Mouse (Mus musculus): ENCODE measurements around the gene Desi1. TPM values are rescaled to one million over a fixed set of nuclear protein-coding genes. Genes with fewer than 3 reads are reported as not detected.

The Desi1 gene
- 118 TPM for polyA plus RNA-seq (2015; fragmentation: Illumina TruSeq; extraction: RNeasy Lipid Tissue Mini Kit (QIAGEN cat#74804); ENCODE audit: low read depth, low replicate concordance)

DNA sequence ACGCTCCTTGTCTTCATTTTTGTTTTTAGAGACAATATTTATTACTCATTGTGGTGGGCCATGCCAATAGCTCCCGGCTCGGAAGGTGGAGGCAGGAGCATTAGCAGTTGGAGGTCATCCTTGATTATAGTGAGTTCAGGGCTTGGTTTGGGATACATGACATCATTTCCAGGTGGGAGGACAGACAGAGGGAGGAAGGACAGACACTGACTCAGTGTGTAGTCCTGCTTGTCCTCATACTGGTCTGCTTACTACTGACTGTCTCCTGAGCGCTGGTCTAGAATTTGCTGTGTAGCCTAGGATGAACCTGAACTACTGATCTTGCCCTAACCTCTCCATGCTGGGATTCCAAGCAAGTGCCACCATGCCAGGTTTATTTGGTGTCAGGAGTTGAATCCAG lies at the start of gene Desi1:
Desi1 (minus strand) TSS at position 101 of the 400 bp plus-strand sequence.

DNA sequence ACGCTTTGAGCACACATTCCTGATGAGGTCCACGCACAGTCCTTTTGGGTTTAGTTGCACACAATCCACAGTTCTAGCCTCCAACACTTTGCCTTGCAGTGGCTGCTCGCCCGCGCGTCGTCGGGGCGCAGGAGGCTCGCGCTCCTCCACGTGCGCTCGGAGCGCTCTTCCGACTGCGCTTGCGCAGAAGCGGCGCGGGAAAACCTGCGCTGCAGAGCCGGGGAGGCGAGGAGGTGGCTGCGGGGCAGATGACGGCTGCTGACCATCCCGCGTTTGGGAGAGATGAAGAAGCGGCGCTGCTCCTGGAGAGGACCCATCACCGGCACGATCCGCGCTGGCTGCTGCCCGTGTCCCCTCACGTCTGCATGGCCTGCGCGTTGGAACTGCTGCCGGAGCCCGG lies 36.2 kb upstream of the Desi1 start, which contains the start of gene Mei1:
Mei1 (plus strand) TSS at position 99 of the 400 bp plus-strand sequence.

DNA sequence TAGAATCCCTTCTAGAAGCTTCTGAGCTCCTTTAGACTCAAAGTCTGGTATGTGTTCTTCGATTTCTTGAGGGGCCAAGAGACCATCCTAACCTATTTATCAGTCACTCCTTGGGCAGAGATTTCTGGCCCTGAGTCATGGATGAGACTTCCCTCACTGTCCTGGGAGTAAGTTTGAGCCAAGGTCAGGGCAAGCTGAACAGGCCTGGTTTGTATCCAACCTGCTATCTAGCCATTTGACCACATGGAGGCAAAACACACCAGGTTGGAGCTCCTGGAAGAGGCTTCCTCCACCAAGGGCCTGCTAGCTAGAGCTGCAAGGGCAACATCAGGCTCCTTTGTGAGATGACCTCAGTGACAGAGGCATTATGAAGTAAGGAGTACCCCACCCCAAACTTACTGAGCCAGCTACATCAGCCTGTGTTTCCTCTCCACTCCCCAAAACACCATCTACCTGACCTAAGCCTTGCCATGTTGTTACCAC lies 25.1 kb upstream of the Desi1 start, which contains the start of gene 4930407I10Rik:
4930407I10Rik (plus strand) TSS at position 433 of the 483 bp plus-strand sequence.

DNA sequence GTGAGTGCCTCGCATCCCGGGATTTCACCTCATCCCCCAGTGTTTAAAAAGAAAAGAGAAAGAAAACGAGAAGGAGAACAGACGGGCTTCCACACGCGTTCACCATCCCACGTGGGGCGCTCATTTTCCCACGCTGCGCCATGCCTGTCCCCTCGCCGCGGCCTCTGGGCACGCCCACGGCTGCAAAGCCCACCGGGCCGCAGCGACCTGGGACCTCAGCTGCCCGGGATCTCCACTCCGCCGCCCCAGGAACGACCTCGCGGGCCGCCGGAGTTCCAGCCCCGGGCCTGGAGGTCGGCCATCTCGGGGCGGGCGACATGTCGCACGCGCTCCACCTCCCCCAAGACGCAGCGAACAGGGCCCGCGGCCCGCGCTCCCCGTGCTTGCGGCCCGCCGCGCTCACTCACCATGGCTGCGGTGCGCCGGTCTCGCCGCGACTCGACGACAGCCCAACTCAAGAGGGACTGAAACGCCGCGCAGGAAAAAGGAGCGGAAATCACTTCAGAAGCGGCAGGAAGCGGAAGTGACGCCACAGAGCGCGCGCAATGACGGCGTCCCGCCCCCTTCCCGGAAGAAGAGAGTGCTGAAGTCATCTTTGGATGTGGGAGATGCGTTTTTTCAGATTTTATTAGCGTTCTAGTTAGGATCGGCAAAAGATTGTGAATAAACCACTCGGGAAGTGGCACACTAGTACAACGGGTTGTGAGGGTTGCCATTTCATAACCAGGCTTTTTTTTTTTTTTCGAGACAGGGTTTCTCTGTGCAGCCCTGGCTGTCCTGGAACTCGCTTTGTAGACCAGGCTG lies 13.6 kb upstream of the Desi1 start, which contains the start of gene Snu13:
Snu13 (minus strand) TSS at position 519 of the 804 bp plus-strand sequence.

DNA sequence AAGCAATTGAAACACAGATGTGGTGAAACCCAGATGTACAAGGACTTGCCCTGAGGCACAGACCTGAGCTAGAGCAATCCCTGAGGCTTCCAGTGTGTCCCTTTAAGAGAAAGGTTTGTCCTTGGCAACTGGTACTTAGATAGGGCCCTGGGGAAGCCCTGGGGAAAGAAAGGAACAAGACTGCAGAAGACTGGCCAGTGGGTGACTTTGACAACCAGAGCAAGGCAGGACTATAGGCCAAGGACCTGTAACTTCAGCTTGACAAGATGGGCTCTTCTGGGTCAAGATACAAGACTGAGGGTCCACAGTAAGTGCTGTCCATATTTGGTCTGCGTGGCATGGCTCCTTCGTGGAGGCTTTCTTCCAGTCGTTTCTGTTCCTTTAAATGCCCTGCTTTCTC lies 46.0 kb downstream of the Desi1 start, which contains the start of gene Xrcc6:
Xrcc6 (plus strand) TSS at position 190 of the 400 bp plus-strand sequence.

DNA sequence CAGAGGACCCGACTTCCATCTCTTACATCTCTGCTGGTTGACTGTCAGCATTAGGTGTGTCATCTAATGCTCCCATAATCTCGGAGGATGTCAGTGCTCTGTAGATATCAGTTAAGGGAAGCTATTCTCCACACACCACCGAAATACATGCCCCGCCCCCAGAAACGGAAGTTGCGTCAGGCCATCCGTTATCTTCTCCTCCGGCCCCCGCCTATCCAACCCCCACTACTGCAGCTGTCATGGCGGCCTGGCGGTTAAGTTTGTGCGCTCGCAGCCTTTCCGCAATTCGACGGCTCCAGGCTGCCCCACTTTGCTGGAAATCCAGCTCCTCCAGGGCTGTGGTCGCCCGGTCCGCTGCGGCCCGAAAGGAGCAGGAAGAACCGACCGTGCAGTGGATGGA lies 53.3 kb downstream of the Desi1 start, which contains the start of gene 1700029P11Rik:
1700029P11Rik (plus strand) TSS at position 220 of the 400 bp plus-strand sequence.

DNA sequence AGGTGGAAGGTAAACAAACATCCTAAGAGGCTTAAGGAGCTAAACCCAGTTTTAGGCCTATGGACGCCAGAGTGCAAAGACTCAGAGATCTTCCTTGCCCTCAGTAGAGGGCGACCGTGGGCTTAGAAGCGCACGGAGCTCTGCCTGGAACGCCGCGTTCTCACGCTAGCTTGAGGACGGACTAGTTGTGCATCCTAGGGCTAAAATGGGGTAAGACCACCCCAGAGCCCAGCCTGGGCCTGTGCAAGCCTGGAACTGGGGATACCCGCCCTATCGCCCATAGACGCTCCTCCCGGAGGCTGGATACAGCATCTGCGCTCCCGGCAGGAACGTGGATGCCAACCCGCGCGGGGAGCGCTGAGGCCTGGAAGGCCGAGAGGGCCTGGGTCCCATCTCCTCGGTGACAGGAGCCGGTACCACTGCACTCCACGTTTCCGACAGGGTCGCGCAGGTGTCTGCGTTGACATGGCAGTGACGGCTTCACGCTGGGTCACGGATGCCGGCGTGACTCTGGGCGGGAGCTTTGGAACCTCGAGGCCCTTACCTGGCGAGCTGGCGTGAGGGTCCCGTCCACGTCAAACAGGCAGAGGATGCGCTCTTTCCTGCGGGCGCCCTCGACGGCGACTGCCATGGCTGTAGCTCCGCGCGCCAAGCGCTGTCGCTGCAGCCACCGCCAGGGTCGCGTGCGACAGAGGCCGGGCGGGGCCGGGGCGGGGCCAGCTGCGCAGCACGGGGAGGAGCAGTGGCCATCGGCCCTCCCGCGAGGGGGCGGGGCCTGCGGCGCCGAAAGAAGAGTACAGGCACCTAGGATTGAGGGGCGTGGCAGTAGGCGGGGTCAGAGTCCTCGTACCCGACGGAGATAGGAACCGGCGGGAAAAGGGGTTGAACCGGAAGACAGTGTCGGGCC lies 73.2 kb downstream of the Desi1 start, which contains the start of gene Pmm1:
Pmm1 (minus strand) TSS at position 760 of the 907 bp plus-strand sequence.

Other genes starting within 250 kb of the Desi1 start
- gene Tef, start 231.4 kb downstream of the Desi1 start, polyA plus RNA-seq (2015; fragmentation: Illumina TruSeq; extraction: RNeasy Lipid Tissue Mini Kit (QIAGEN cat#74804); ENCODE audit: low read depth, low replicate concordance), result 237 TPM
- gene Tob2, start 175.1 kb downstream of the Desi1 start, polyA plus RNA-seq (2015; fragmentation: Illumina TruSeq; extraction: RNeasy Lipid Tissue Mini Kit (QIAGEN cat#74804); ENCODE audit: low read depth, low replicate concordance), result 12.8 TPM
- gene Phf5a, start 162.0 kb downstream of the Desi1 start, polyA plus RNA-seq (2015; fragmentation: Illumina TruSeq; extraction: RNeasy Lipid Tissue Mini Kit (QIAGEN cat#74804); ENCODE audit: low read depth, low replicate concordance), result 53.3 TPM
- gene Aco2, start 161.6 kb downstream of the Desi1 start, polyA plus RNA-seq (2015; fragmentation: Illumina TruSeq; extraction: RNeasy Lipid Tissue Mini Kit (QIAGEN cat#74804); ENCODE audit: low read depth, low replicate concordance), result 459 TPM
- 55.3 TPM for gene Polr3h, start 107.6 kb downstream of the Desi1 start, polyA plus RNA-seq (2015; fragmentation: Illumina TruSeq; extraction: RNeasy Lipid Tissue Mini Kit (QIAGEN cat#74804); ENCODE audit: low read depth, low replicate concordance)
- 101 TPM for gene Csdc2, start 97.1 kb downstream of the Desi1 start, polyA plus RNA-seq (2015; fragmentation: Illumina TruSeq; extraction: RNeasy Lipid Tissue Mini Kit (QIAGEN cat#74804); ENCODE audit: low read depth, low replicate concordance)
- 214 TPM for gene Pmm1, start 72.9 kb downstream of the Desi1 start, polyA plus RNA-seq (2015; fragmentation: Illumina TruSeq; extraction: RNeasy Lipid Tissue Mini Kit (QIAGEN cat#74804); ENCODE audit: low read depth, low replicate concordance)
- gene 1700029P11Rik, start 53.3 kb downstream of the Desi1 start, polyA plus RNA-seq (2015; fragmentation: Illumina TruSeq; extraction: RNeasy Lipid Tissue Mini Kit (QIAGEN cat#74804); ENCODE audit: low read depth, low replicate concordance), result not detected
- 28.4 TPM for gene Xrcc6, start 46.0 kb downstream of the Desi1 start, polyA plus RNA-seq (2015; fragmentation: Illumina TruSeq; extraction: RNeasy Lipid Tissue Mini Kit (QIAGEN cat#74804); ENCODE audit: low read depth, low replicate concordance)
- gene Snu13, start 13.7 kb upstream of the Desi1 start, polyA plus RNA-seq (2015; fragmentation: Illumina TruSeq; extraction: RNeasy Lipid Tissue Mini Kit (QIAGEN cat#74804); ENCODE audit: low read depth, low replicate concordance), result 244 TPM
- not detected for gene 4930407I10Rik, start 25.3 kb upstream of the Desi1 start, polyA plus RNA-seq (2015; fragmentation: Illumina TruSeq; extraction: RNeasy Lipid Tissue Mini Kit (QIAGEN cat#74804); ENCODE audit: low read depth, low replicate concordance)
- gene Mei1, start 36.1 kb upstream of the Desi1 start, polyA plus RNA-seq (2015; fragmentation: Illumina TruSeq; extraction: RNeasy Lipid Tissue Mini Kit (QIAGEN cat#74804); ENCODE audit: low read depth, low replicate concordance), result 2.7 TPM
- gene Ccdc134, start 94.1 kb upstream of the Desi1 start, polyA plus RNA-seq (2015; fragmentation: Illumina TruSeq; extraction: RNeasy Lipid Tissue Mini Kit (QIAGEN cat#74804); ENCODE audit: low read depth, low replicate concordance), result 12.6 TPM
- 117 TPM for gene Srebf2, start 113.3 kb upstream of the Desi1 start, polyA plus RNA-seq (2015; fragmentation: Illumina TruSeq; extraction: RNeasy Lipid Tissue Mini Kit (QIAGEN cat#74804); ENCODE audit: low read depth, low replicate concordance)
- 1.4 TPM for gene Shisa8, start 179.0 kb upstream of the Desi1 start, polyA plus RNA-seq (2015; fragmentation: Illumina TruSeq; extraction: RNeasy Lipid Tissue Mini Kit (QIAGEN cat#74804); ENCODE audit: low read depth, low replicate concordance)
- 0.34 TPM for gene Tnfrsf13c, start 190.5 kb upstream of the Desi1 start, polyA plus RNA-seq (2015; fragmentation: Illumina TruSeq; extraction: RNeasy Lipid Tissue Mini Kit (QIAGEN cat#74804); ENCODE audit: low read depth, low replicate concordance)
- gene Cenpm, start 210.9 kb upstream of the Desi1 start, polyA plus RNA-seq (2015; fragmentation: Illumina TruSeq; extraction: RNeasy Lipid Tissue Mini Kit (QIAGEN cat#74804); ENCODE audit: low read depth, low replicate concordance), result 3.3 TPM
- gene 1500009C09Rik, start 218.5 kb upstream of the Desi1 start, polyA plus RNA-seq (2015; fragmentation: Illumina TruSeq; extraction: RNeasy Lipid Tissue Mini Kit (QIAGEN cat#74804); ENCODE audit: low read depth, low replicate concordance), result 125 TPM
- 440 TPM for gene Sept3, start 241.0 kb upstream of the Desi1 start, polyA plus RNA-seq (2015; fragmentation: Illumina TruSeq; extraction: RNeasy Lipid Tissue Mini Kit (QIAGEN cat#74804); ENCODE audit: low read depth, low replicate concordance)

All from brain, adult 10 weeks (tissue).